Mouse (Mus musculus): ENCODE data around the gene Gm5128. TPM values are rescaled to one million over a fixed set of nuclear protein-coding genes. Genes with fewer than 3 reads are reported as not detected.
"Not testable (repeated sequence)": the region's sequence is repeated elsewhere in the genome, so short reads cannot be mapped to it uniquely, and the experiment has no call there.

Gene Gm5128
- not detected in 2 replicates for polyA plus RNA-seq (2012; rRNA removed)

GRCm38 (mm10) chrX:135372984-135373383 is at the start of gene Gm5128:
Gm5128 (plus strand) TSS chrX:135373284.
- WGBS = no CpG with 5 or more reads among the region's 15 CpGs
- not testable (repeated sequence) for DNase-seq; H3K4me3 ChIP-seq (replicated peaks; ENCODE audit: extremely low read depth, low read depth, low read length); H3K4me1 ChIP-seq (ENCODE audit: control insufficient read depth, insufficient read depth, low read length)

- not testable (repeated sequence) for H3K4me3 ChIP-seq (replicated peaks; ENCODE audit: extremely low read depth, low read depth, low read length); H3K4me1 ChIP-seq (ENCODE audit: control insufficient read depth, insufficient read depth, low read length); DNase-seq
- 42% methylated on average over 3 of the region's 6 CpGs for WGBS
Measured at GRCm38 (mm10) chrX:135360685-135361084, 12.4 kb upstream of the Gm5128 start.

- H3K4me1 ChIP-seq (ENCODE audit: control insufficient read depth, insufficient read depth, low read length); H3K4me3 ChIP-seq (replicated peaks; ENCODE audit: extremely low read depth, low read depth, low read length); DNase-seq: not testable (repeated sequence)
- no CpG with 5 or more reads among the region's 4 CpGs for WGBS
Measured at GRCm38 (mm10) chrX:135361943-135362342, 11.1 kb upstream of the Gm5128 start.

GRCm38 (mm10) chrX:135403578-135403977 is 30.5 kb downstream of the Gm5128 start:
- DNase-seq; H3K4me1 ChIP-seq (ENCODE audit: control insufficient read depth, insufficient read depth, low read length); H3K4me3 ChIP-seq (replicated peaks; ENCODE audit: extremely low read depth, low read depth, low read length): not testable (repeated sequence)
- no CpG with 5 or more reads among the region's 3 CpGs for WGBS

- not testable (repeated sequence) for H3K4me3 ChIP-seq (replicated peaks; ENCODE audit: extremely low read depth, low read depth, low read length); DNase-seq; H3K4me1 ChIP-seq (ENCODE audit: control insufficient read depth, insufficient read depth, low read length)
- 41% methylated on average over 4 of the region's 7 CpGs for WGBS
Measured at GRCm38 (mm10) chrX:135421203-135421602, 48.1 kb downstream of the Gm5128 start.

GRCm38 (mm10) chrX:135421824-135422223 is 48.7 kb downstream of the Gm5128 start:
- H3K4me3 ChIP-seq (replicated peaks; ENCODE audit: extremely low read depth, low read depth, low read length); H3K4me1 ChIP-seq (ENCODE audit: control insufficient read depth, insufficient read depth, low read length); DNase-seq: not testable (repeated sequence)

- not testable (repeated sequence) for H3K4me3 ChIP-seq (replicated peaks; ENCODE audit: extremely low read depth, low read depth, low read length); DNase-seq; H3K4me1 ChIP-seq (ENCODE audit: control insufficient read depth, insufficient read depth, low read length)
- no CpG with 5 or more reads among the region's 4 CpGs for WGBS
Measured at GRCm38 (mm10) chrX:135422473-135422872, 49.4 kb downstream of the Gm5128 start.

Other genes starting within 250 kb of the Gm5128 start
- not detected in 2 replicates for gene Gm15023, start 195.7 kb upstream of the Gm5128 start, polyA plus RNA-seq (2012; rRNA removed)
- gene Tceal6, start 162.6 kb upstream of the Gm5128 start, polyA plus RNA-seq (2012; rRNA removed) = 0.21 TPM in 1 of 2 replicates, not detected in the other
- gene Pramel3, start 71.0 kb upstream of the Gm5128 start, polyA plus RNA-seq (2012; rRNA removed) = not detected in 2 replicates
- gene Gm7903, start 60.6 kb downstream of the Gm5128 start, polyA plus RNA-seq (2012; rRNA removed) = not detected in 2 replicates
- gene AV320801, start 121.3 kb downstream of the Gm5128 start, polyA plus RNA-seq (2012; rRNA removed) = 0.02 TPM in 1 of 2 replicates, not detected in the other
- 0.21 and 0.23 TPM in 2 replicates for gene Nxf7, start 225.5 kb downstream of the Gm5128 start, polyA plus RNA-seq (2012; rRNA removed)